Mouse (Mus musculus): Measurements from ENCODE around the gene Inpp5k. TPM values are rescaled to one million over a fixed set of nuclear protein-coding genes. Genes with fewer than 3 reads are reported as not detected.

Gene Inpp5k
- total and polyA plus RNA-seq, 2 experiments from 2014 or later, result 29.2 to 64.6 TPM

GRCm38 (mm10) chr11:75630098-75630497 is 690 bp upstream of the Inpp5k start:
- Histone ChIP-seq H3K36me3 (replicated peaks; ENCODE audit: control insufficient read depth, insufficient read depth, low read length) (peaks cover 54% of the 10 kb centered on the region), H3K27me3 (ENCODE audit: control insufficient read depth, insufficient read depth, low read length) (no peaks in the 10 kb centered on the region), H3K27ac (ENCODE audit: low read depth) (peak overlapping the region; percentile 85), H3K4me3 (ENCODE audit: low read depth, low read length) (peak overlapping the region; percentile 70), H3K9ac (replicated peaks; ENCODE audit: low read depth, low read length) (peak overlapping the region; percentile 73), H3K9me3 (replicated peaks; ENCODE audit: control insufficient read depth, low read length) (no peaks in the 10 kb centered on the region), H3K4me1 (ENCODE audit: control insufficient read depth, insufficient read depth) (peaks cover 18% of the 10 kb centered on the region), H3K4me2 (ENCODE audit: low read depth, low read length) (peak overlapping the region; percentile 84)
- TF ChIP-seq CTCF (IDR thresholded peaks at IDR 0.05; ENCODE audit: low read depth), result no peak
- TF ChIP-seq EP300 (IDR thresholded peaks at IDR 0.05; ENCODE audit: low read depth), result no peak
- DNase-seq (ENCODE audit: low spot score), result no peak
- WGBS, result 8% methylated on average over 5 of the region's 5 CpGs
- no peak for ATAC-seq (ENCODE audit: insufficient read depth, low read depth)

- Histone ChIP-seq H3K27me3 (ENCODE audit: control insufficient read depth, insufficient read depth, low read length) (no peaks in the 10 kb centered on the region), H3K9me3 (replicated peaks; ENCODE audit: control insufficient read depth, low read length) (no peaks in the 10 kb centered on the region), H3K4me2 (ENCODE audit: low read depth, low read length) (peak overlapping the region; percentile 84), H3K36me3 (replicated peaks; ENCODE audit: control insufficient read depth, insufficient read depth, low read length) (peaks cover 50% of the 10 kb centered on the region), H3K4me1 (ENCODE audit: control insufficient read depth, insufficient read depth) (peaks cover 14% of the 10 kb centered on the region), H3K4me3 (ENCODE audit: low read depth, low read length) (peak overlapping the region; percentile 70), H3K27ac (ENCODE audit: low read depth) (peak overlapping the region; percentile 85; the same call in 1 of the 2 replicates), H3K9ac (replicated peaks; ENCODE audit: low read depth, low read length) (peak overlapping the region; percentile 73)
- ATAC-seq (ENCODE audit: insufficient read depth, low read depth) (no peak), DNase-seq (ENCODE audit: low spot score) (no peak)
- TF ChIP-seq EP300 (IDR thresholded peaks at IDR 0.05; ENCODE audit: low read depth) (no peak), CTCF (IDR thresholded peaks at IDR 0.05; ENCODE audit: low read depth) (peak; percentile 45)
- WGBS, result 7% methylated on average over 13 of the region's 13 CpGs
Observed at GRCm38 (mm10) chr11:75631561-75632225, 905 bp downstream of the Inpp5k start.

- no peaks in the 10 kb centered on the region for H3K27me3 ChIP-seq (ENCODE audit: control insufficient read depth, insufficient read depth, low read length)
Observed at GRCm38 (mm10) chr11:75632921-75633320, 2.1 kb downstream of the Inpp5k start.

GRCm38 (mm10) chr11:75634801-75635200 is 4.0 kb downstream of the Inpp5k start:
- peaks cover 14% of the 10 kb centered on the region for H3K4me1 ChIP-seq (ENCODE audit: control insufficient read depth, insufficient read depth)
- H3K27me3 ChIP-seq (ENCODE audit: control insufficient read depth, insufficient read depth, low read length), result no peaks in the 10 kb centered on the region
- peaks cover 47% of the 10 kb centered on the region for H3K36me3 ChIP-seq (replicated peaks; ENCODE audit: control insufficient read depth, insufficient read depth, low read length)
- no peaks in the 10 kb centered on the region for H3K9me3 ChIP-seq (replicated peaks; ENCODE audit: control insufficient read depth, low read length)
- TF ChIP-seq EP300 (IDR thresholded peaks at IDR 0.05; ENCODE audit: low read depth), result no peak
- no peak for TF ChIP-seq CTCF (IDR thresholded peaks at IDR 0.05; ENCODE audit: low read depth)
- 57% methylated on average over 3 of the region's 3 CpGs for WGBS
- no peak overlapping the region for H3K4me3 ChIP-seq (ENCODE audit: low read depth, low read length)
- no peak for ATAC-seq (ENCODE audit: insufficient read depth, low read depth)
- H3K9ac ChIP-seq (replicated peaks; ENCODE audit: low read depth, low read length), result no peak overlapping the region
- no peak for DNase-seq (ENCODE audit: low spot score)
- no peak overlapping the region for H3K4me2 ChIP-seq (ENCODE audit: low read depth, low read length)
- peak overlapping the region; percentile 49 for H3K27ac ChIP-seq (ENCODE audit: low read depth)

More at GRCm38 (mm10) chr11:75632921-75633320, 2.1 kb downstream of the Inpp5k start:
- Histone ChIP-seq H3K4me1 (ENCODE audit: control insufficient read depth, insufficient read depth) (peaks cover 14% of the 10 kb centered on the region), H3K36me3 (replicated peaks; ENCODE audit: control insufficient read depth, insufficient read depth, low read length) (peaks cover 51% of the 10 kb centered on the region), H3K9ac (replicated peaks; ENCODE audit: low read depth, low read length) (no peak overlapping the region), H3K4me2 (ENCODE audit: low read depth, low read length) (no peak overlapping the region), H3K9me3 (replicated peaks; ENCODE audit: control insufficient read depth, low read length) (no peaks in the 10 kb centered on the region), H3K27ac (ENCODE audit: low read depth) (no peak overlapping the region), H3K4me3 (ENCODE audit: low read depth, low read length) (no peak overlapping the region)
- ATAC-seq (ENCODE audit: insufficient read depth, low read depth), result no peak
- WGBS, result 85% methylated on average over 5 of the region's 5 CpGs
- DNase-seq (ENCODE audit: low spot score), result no peak
- no peak for TF ChIP-seq CTCF (IDR thresholded peaks at IDR 0.05; ENCODE audit: low read depth)
- TF ChIP-seq EP300 (IDR thresholded peaks at IDR 0.05; ENCODE audit: low read depth), result no peak

- peaks cover 49% of the 10 kb centered on the region for H3K36me3 ChIP-seq (replicated peaks; ENCODE audit: control insufficient read depth, insufficient read depth, low read length)
- 52% methylated on average over 11 of the region's 11 CpGs for WGBS
- H3K4me2 ChIP-seq (ENCODE audit: low read depth, low read length), result no peak overlapping the region
- no peak for DNase-seq (ENCODE audit: low spot score)
- TF ChIP-seq EP300 (IDR thresholded peaks at IDR 0.05; ENCODE audit: low read depth) (no peak), CTCF (IDR thresholded peaks at IDR 0.05; ENCODE audit: low read depth) (no peak)
- H3K4me1 ChIP-seq (ENCODE audit: control insufficient read depth, insufficient read depth), result peaks cover 10% of the 10 kb centered on the region
- peak overlapping the region; percentile 49 for H3K27ac ChIP-seq (ENCODE audit: low read depth)
- H3K9me3 ChIP-seq (replicated peaks; ENCODE audit: control insufficient read depth, low read length), result no peaks in the 10 kb centered on the region
- no peak overlapping the region for H3K4me3 ChIP-seq (ENCODE audit: low read depth, low read length)
- ATAC-seq (ENCODE audit: insufficient read depth, low read depth), result no peak
- H3K27me3 ChIP-seq (ENCODE audit: control insufficient read depth, insufficient read depth, low read length), result no peaks in the 10 kb centered on the region
- H3K9ac ChIP-seq (replicated peaks; ENCODE audit: low read depth, low read length), result no peak overlapping the region
Observed at GRCm38 (mm10) chr11:75635315-75635714, 4.5 kb downstream of the Inpp5k start.

GRCm38 (mm10) chr11:75643323-75643722 is 12.5 kb downstream of the Inpp5k start:
- Histone ChIP-seq H3K9ac (replicated peaks; ENCODE audit: low read depth, low read length) (no peak overlapping the region), H3K4me1 (ENCODE audit: control insufficient read depth, insufficient read depth) (peaks cover 8% of the 10 kb centered on the region), H3K4me3 (ENCODE audit: low read depth, low read length) (no peak overlapping the region), H3K27ac (ENCODE audit: low read depth) (no peak overlapping the region), H3K9me3 (replicated peaks; ENCODE audit: control insufficient read depth, low read length) (no peaks in the 10 kb centered on the region), H3K4me2 (ENCODE audit: low read depth, low read length) (no peak overlapping the region), H3K36me3 (replicated peaks; ENCODE audit: control insufficient read depth, insufficient read depth, low read length) (peaks cover 24% of the 10 kb centered on the region), H3K27me3 (ENCODE audit: control insufficient read depth, insufficient read depth, low read length) (no peaks in the 10 kb centered on the region)
- no peak for ATAC-seq (ENCODE audit: insufficient read depth, low read depth)
- DNase-seq (ENCODE audit: low spot score), result no peak
- 67% methylated on average over 5 of the region's 5 CpGs for WGBS
- TF ChIP-seq EP300 (IDR thresholded peaks at IDR 0.05; ENCODE audit: low read depth), result no peak
- TF ChIP-seq CTCF (IDR thresholded peaks at IDR 0.05; ENCODE audit: low read depth), result no peak

Data from heart, postnatal 0 days (tissue).